Mouse (Mus musculus) forebrain, embryonic 16.5 days (tissue): ENCODE measurements around the gene Uba1. TPM values are rescaled to one million over a fixed set of nuclear protein-coding genes. Genes with fewer than 3 reads are reported as not detected.

ENCODE experiments used
- ATAC-seq: fragments of 200-750 bp; cut with Nextera tagmentation; 2 replicates; pipeline ENCODE4 v1.8.0; 2017; ENCODE audit warnings: mild to moderate bottlenecking, moderate library complexity
- H3K27ac ChIP-seq: fragments of 300-500 bp; sonication (generic); 2 replicates; pipeline ENCODE4 v1.5.1; 2014; ENCODE audit warnings: low read length, control low read depth
- H3K27me3 ChIP-seq: fragments of 300-500 bp; sonication (generic); replicated peaks from 2 replicates; pipeline ENCODE4 v1.6.1; 2014; ENCODE audit warnings: low read length; ENCODE audit not compliant: control insufficient read depth, insufficient read depth
- H3K36me3 ChIP-seq: fragments of 300-500 bp; sonication (generic); 2 replicates; pipeline ENCODE4 v1.6.1; 2014; ENCODE audit not compliant: control insufficient read depth, insufficient read depth
- H3K4me1 ChIP-seq: fragments of 300-500 bp; sonication (generic); replicated peaks from 2 replicates; pipeline ENCODE4 v1.6.1; 2014; ENCODE audit warnings: low read length; ENCODE audit not compliant: control insufficient read depth, insufficient read depth
- H3K4me2 ChIP-seq: fragments of 300-500 bp; sonication (generic); 2 replicates; pipeline ENCODE4 v1.6.1; 2014; ENCODE audit warnings: mild to moderate bottlenecking, low read length, control low read depth
- H3K4me3 ChIP-seq: fragments of 300-500 bp; sonication (generic); replicated peaks from 2 replicates; pipeline ENCODE4 v1.5.1; 2014; ENCODE audit warnings: mild to moderate bottlenecking, low read length, control low read depth
- H3K9ac ChIP-seq: fragments of 300-500 bp; sonication (generic); replicated peaks from 2 replicates; pipeline ENCODE4 v1.6.1; 2014; ENCODE audit warnings: low read depth, low read length, control low read depth
- H3K9me3 ChIP-seq: fragments of 300-500 bp; sonication (generic); 2 replicates; pipeline ENCODE4 v1.6.1; 2016; ENCODE audit warnings: low read length; ENCODE audit not compliant: control insufficient read depth
- WGBS: fragments of 180-500 bp; shearing (Covaris S2); extraction: QIAGEN DNeasy Blood & Tissue Kit; methylation state at CpG from one replicate; pipeline ENCODE4 v1.1.7; 2014; 5-methylcytosine and 5-hydroxymethylcytosine counted together
- polyA plus RNA-seq: library from polyadenylated mRNA; unstranded; fragments of >200 nt; fragmentation: Nextera tagmentation; extraction: Ambion mirVana; gene quantifications from 2 replicates; pipeline ENCODE4 v1.2.1, GENCODE M21; 2015

Uba1 gene
- polyA plus RNA-seq, 1 experiment from 2014 or later: 436 TPM

GRCm38 (mm10) chrX:20662317-20662715, 4.2 kb downstream of the Uba1 start:
- Histone ChIP-seq H3K9me3 (no peaks in the 10 kb centered on the region), H3K27ac (peak overlapping the region; percentile 89), H3K4me3 (peak overlapping the region; percentile 25), H3K36me3 (no peaks in the 10 kb centered on the region), H3K9ac (0 out of 2 replicates have a peak overlapping the region, but pooled peaks have one; percentile 25), H3K27me3 (no peaks in the 10 kb centered on the region), H3K4me1 (peaks cover 27% of the 10 kb centered on the region), H3K4me2 (peak overlapping the region; percentile 35)
- ATAC-seq: peak; percentile 75
- WGBS: 26% methylated on average over 5 of the region's 5 CpGs

- WGBS: 21% methylated on average over 23 of the region's 28 CpGs
- no peaks in the 10 kb centered on the region for H3K27me3 ChIP-seq
- H3K9ac ChIP-seq: peak overlapping the region; percentile 68
- peaks cover 27% of the 10 kb centered on the region for H3K4me1 ChIP-seq
- no peaks in the 10 kb centered on the region for H3K36me3 ChIP-seq
- H3K4me3 ChIP-seq: peak overlapping the region; percentile 69
- H3K9me3 ChIP-seq: no peaks in the 10 kb centered on the region
- ATAC-seq: peak; percentile 89
- peak overlapping the region; percentile 89 for H3K27ac ChIP-seq
- H3K4me2 ChIP-seq: peak overlapping the region; percentile 67
Measured at GRCm38 (mm10) chrX:20662716-20663443, 4.8 kb downstream of the Uba1 start.

DNA sequence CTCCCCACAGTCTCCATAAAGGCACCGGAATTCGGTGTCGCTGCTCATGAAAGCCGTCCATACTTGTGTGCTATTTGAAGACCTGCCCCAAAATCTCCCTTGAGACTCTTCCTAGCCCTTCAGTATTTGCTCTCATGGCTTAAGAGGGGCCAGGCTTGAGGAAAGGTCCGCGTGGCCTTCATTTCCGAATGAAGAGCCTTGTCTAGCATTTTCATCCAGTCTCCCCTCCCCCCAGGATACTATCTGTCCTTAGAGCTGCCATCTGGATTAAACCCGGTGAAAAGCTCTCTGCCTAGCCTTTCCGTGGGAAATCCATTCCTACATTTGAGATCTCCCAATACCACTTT, 5.3 kb downstream of the Uba1 start:
- WGBS: 21% methylated on average over 9 of the region's 9 CpGs
- Histone ChIP-seq H3K4me2 (peak overlapping the region; percentile 67), H3K4me1 (peaks cover 27% of the 10 kb centered on the region), H3K36me3 (no peaks in the 10 kb centered on the region), H3K9ac (peak overlapping the region; percentile 68), H3K27ac (peak overlapping the region; percentile 77), H3K27me3 (no peaks in the 10 kb centered on the region), H3K9me3 (no peaks in the 10 kb centered on the region), H3K4me3 (peak overlapping the region; percentile 69)
- ATAC-seq: no peak; the same call in 1 of the 2 replicates

DNA sequence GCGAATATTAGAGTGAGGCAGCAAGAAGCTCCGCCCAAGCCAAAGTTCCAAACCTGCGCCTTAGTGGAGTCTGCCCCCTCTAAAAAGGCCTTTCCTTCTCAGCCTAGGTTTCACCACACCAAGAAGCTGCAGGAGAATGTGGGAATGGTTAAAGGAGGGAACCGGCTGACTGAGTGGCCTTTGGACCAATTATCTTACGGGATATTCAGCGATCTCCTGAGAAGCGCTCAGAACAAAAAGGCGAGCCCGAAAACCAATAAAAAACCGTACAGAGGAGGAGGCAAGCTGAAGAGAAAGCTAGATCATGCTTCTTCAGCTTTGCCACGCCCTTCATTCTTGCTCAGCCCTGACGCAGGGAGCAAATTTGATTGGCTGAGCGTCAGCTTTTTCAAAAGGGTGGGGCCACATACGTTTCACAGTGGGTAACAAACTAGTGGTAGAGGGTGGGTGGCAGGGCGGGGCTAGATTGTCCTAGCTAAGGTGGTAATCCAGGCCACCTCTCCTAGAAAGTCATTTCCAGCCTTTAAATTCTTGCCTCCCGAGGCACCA, 29.5 kb downstream of the Uba1 start, which contains the start of gene Cdk16:
TSS of gene Cdk16 (plus strand) at position 436 of the 549 bp plus-strand sequence.
- Histone ChIP-seq H3K4me2 (peak within 1 kb of the TSS; percentile 61), H3K4me3 (peak within 1 kb of the TSS; percentile 67), H3K9ac (peak within 1 kb of the TSS; percentile 80), H3K4me1 (peaks cover 16% of the 10 kb centered on the region), H3K9me3 (no peaks in the 10 kb centered on the region), H3K27me3 (no peaks in the 10 kb centered on the region), H3K27ac (peak within 1 kb of the TSS; percentile 88), H3K36me3 (no peaks in the 10 kb centered on the region; the same call in 1 of the 2 replicates)
- peak; percentile 94 for ATAC-seq
- 14% methylated on average over 16 of the region's 16 CpGs for WGBS

- H3K27me3 ChIP-seq: no peaks in the 10 kb centered on the region
- H3K27ac ChIP-seq: peak overlapping the region; percentile 88
- WGBS: 13% methylated on average over 17 of the region's 33 CpGs
- peak; percentile 91 for ATAC-seq
- peaks cover 16% of the 10 kb centered on the region for H3K4me1 ChIP-seq
- peak overlapping the region; percentile 61 for H3K4me2 ChIP-seq
- H3K4me3 ChIP-seq: peak overlapping the region; percentile 67
- no peaks in the 10 kb centered on the region for H3K9me3 ChIP-seq
- H3K9ac ChIP-seq: peak overlapping the region; percentile 80
- H3K36me3 ChIP-seq: no peaks in the 10 kb centered on the region; the same call in 1 of the 2 replicates
Measured at GRCm38 (mm10) chrX:20688068-20688547, 30.0 kb downstream of the Uba1 start.

GRCm38 (mm10) chrX:20688615-20689014, 30.5 kb downstream of the Uba1 start:
- peak; percentile 24 for ATAC-seq
- peak overlapping the region; percentile 67 for H3K4me3 ChIP-seq
- no peaks in the 10 kb centered on the region for H3K9me3 ChIP-seq
- no peaks in the 10 kb centered on the region for H3K27me3 ChIP-seq
- H3K4me1 ChIP-seq: peaks cover 16% of the 10 kb centered on the region
- WGBS: 25% methylated on average over 11 of the region's 35 CpGs
- H3K4me2 ChIP-seq: peak overlapping the region; percentile 61
- peak overlapping the region; percentile 80 for H3K9ac ChIP-seq
- peak overlapping the region; percentile 88 for H3K27ac ChIP-seq
- peaks cover 3% of the 10 kb centered on the region; the same call in 1 of the 2 replicates for H3K36me3 ChIP-seq

GRCm38 (mm10) chrX:20691566-20691965, 33.4 kb downstream of the Uba1 start:
- ATAC-seq: no peak
- peaks cover 16% of the 10 kb centered on the region for H3K4me1 ChIP-seq
- no peaks in the 10 kb centered on the region for H3K9me3 ChIP-seq
- no peak overlapping the region for H3K27ac ChIP-seq
- no peaks in the 10 kb centered on the region for H3K27me3 ChIP-seq
- H3K9ac ChIP-seq: no peak overlapping the region
- no peak overlapping the region for H3K4me2 ChIP-seq
- no peak overlapping the region for H3K4me3 ChIP-seq
- WGBS: 68% methylated on average over 3 of the region's 3 CpGs
- peaks cover 12% of the 10 kb centered on the region; the same call in 1 of the 2 replicates for H3K36me3 ChIP-seq

DNA sequence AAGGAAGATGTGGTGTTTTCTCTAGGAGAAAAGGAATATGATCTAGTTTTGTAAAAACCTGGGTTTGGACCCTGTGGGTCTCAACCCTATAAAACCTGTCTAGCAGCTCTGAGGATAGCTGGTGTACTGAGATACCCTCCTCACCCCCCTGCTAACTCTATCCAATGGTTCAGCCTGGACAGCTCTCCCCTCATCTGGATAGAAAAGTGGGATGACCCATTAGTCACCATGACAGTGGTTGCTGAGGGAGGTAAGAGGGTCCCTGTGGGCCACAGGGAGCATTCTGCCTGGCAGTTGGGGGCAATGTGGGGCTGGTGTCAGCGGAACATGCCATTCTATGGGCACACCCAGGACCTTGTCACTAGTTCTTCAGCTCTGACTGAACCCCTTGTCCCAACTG, 34.5 kb downstream of the Uba1 start:
- Histone ChIP-seq H3K4me2 (no peak overlapping the region), H3K36me3 (peaks cover 12% of the 10 kb centered on the region; the same call in 1 of the 2 replicates), H3K4me1 (peaks cover 10% of the 10 kb centered on the region; the same call in 1 of the 2 replicates), H3K4me3 (no peak overlapping the region), H3K9ac (no peak overlapping the region), H3K27ac (no peak overlapping the region), H3K27me3 (no peaks in the 10 kb centered on the region), H3K9me3 (no peaks in the 10 kb centered on the region)
- 73% methylated on average over 1 of the region's 1 CpGs for WGBS
- no peak for ATAC-seq

GRCm38 (mm10) chrX:20695842-20696241, 37.7 kb downstream of the Uba1 start:
- H3K27ac ChIP-seq: no peak overlapping the region
- ATAC-seq: no peak
- H3K9ac ChIP-seq: no peak overlapping the region
- 88% methylated on average over 4 of the region's 4 CpGs for WGBS
- H3K4me2 ChIP-seq: no peak overlapping the region
- H3K4me1 ChIP-seq: no peaks in the 10 kb centered on the region
- H3K9me3 ChIP-seq: no peaks in the 10 kb centered on the region
- peaks cover 18% of the 10 kb centered on the region; the same call in 1 of the 2 replicates for H3K36me3 ChIP-seq
- H3K4me3 ChIP-seq: no peak overlapping the region
- no peaks in the 10 kb centered on the region for H3K27me3 ChIP-seq
